Mouse (Mus musculus) forebrain, embryonic 13.5 days (tissue): ENCODE measurements at regions not wholly inside any gene's neighbourhood (a gene's known extent, or its start where the extent isn't known, plus 50 kb on each side); places are given as distances from the start of the nearest gene placed in this dataset.
A peak's percentile ranks its signal among the peaks of the same experiment; 100 is the strongest.

Experiments
- ATAC-seq: fragments of 200-750 bp; cut with Nextera tagmentation; 2 replicates; pipeline ENCODE4 v1.8.0; 2017
- H3K27ac ChIP-seq: fragments of 300-500 bp; sonication (generic); 2 replicates; pipeline ENCODE4 v1.5.1; 2015; ENCODE audit warnings: inconsistent platforms, mild to moderate bottlenecking, moderate library complexity
- H3K27me3 ChIP-seq: fragments of 300-500 bp; sonication (generic); 2 replicates; pipeline ENCODE4 v1.6.1; 2015; ENCODE audit warnings: mild to moderate bottlenecking, inconsistent platforms
- H3K36me3 ChIP-seq: fragments of 300-500 bp; sonication (generic); 2 replicates; pipeline ENCODE4 v1.6.1; 2015; ENCODE audit warnings: mild to moderate bottlenecking, inconsistent platforms; ENCODE audit not compliant: poor library complexity, severe bottlenecking
- H3K4me1 ChIP-seq: fragments of 300-500 bp; sonication (generic); 2 replicates; pipeline ENCODE4 v1.6.1; 2015; ENCODE audit warnings: inconsistent platforms
- H3K4me2 ChIP-seq: fragments of 300-500 bp; sonication (generic); 2 replicates; pipeline ENCODE4 v1.6.1; 2015; ENCODE audit warnings: inconsistent platforms, mild to moderate bottlenecking, moderate library complexity
- H3K4me3 ChIP-seq: fragments of 300-500 bp; sonication (generic); 2 replicates; pipeline ENCODE4 v1.5.1; 2015; ENCODE audit warnings: mild to moderate bottlenecking, inconsistent platforms
- H3K9ac ChIP-seq: fragments of 300-500 bp; sonication (generic); 2 replicates; pipeline ENCODE4 v1.6.1; 2015; ENCODE audit warnings: mild to moderate bottlenecking, inconsistent platforms
- H3K9me3 ChIP-seq: fragments of 300-500 bp; sonication (generic); replicated peaks from 2 replicates; pipeline ENCODE4 v1.6.1; 2016; ENCODE audit warnings: inconsistent platforms
- WGBS: fragments of 180-500 bp; shearing (Covaris S2); methylation state at CpG from one replicate; pipeline ENCODE4 v1.1.7; 2015; 5-methylcytosine and 5-hydroxymethylcytosine counted together

GRCm38 (mm10) chr3:137529592-137529960 is 91.8 kb upstream of the Ddit4l start:
- Histone ChIP-seq H3K4me1 (peaks cover 13% of the 10 kb centered on the region), H3K9ac (no peak overlapping the region), H3K4me2 (no peak overlapping the region; the same call in 1 of the 2 replicates), H3K27ac (peak overlapping the region; percentile 57; the same call in 1 of the 2 replicates), H3K4me3 (no peak overlapping the region), H3K9me3 (no peaks in the 10 kb centered on the region), H3K27me3 (no peaks in the 10 kb centered on the region), H3K36me3 (no peaks in the 10 kb centered on the region)
- WGBS = 61% methylated on average over 2 of the region's 2 CpGs
- peak; percentile 62 for ATAC-seq

- H3K27ac ChIP-seq = peak overlapping the region; percentile 57
- H3K4me2 ChIP-seq = peak overlapping the region; percentile 28; the same call in 1 of the 2 replicates
- H3K4me1 ChIP-seq = peaks cover 13% of the 10 kb centered on the region
- no peaks in the 10 kb centered on the region for H3K36me3 ChIP-seq
- 24% methylated on average over 7 of the region's 7 CpGs for WGBS
- H3K9me3 ChIP-seq = no peaks in the 10 kb centered on the region
- ATAC-seq = peak; percentile 87
- no peak overlapping the region for H3K4me3 ChIP-seq
- H3K27me3 ChIP-seq = no peaks in the 10 kb centered on the region
- no peak overlapping the region for H3K9ac ChIP-seq
Measured at GRCm38 (mm10) chr3:137529961-137530609, 91.3 kb upstream of the Ddit4l start.

GRCm38 (mm10) chr3:137541666-137542065 is 79.7 kb upstream of the Ddit4l start:
- WGBS = 85% methylated on average over 3 of the region's 3 CpGs
- H3K9ac ChIP-seq = no peak overlapping the region

GRCm38 (mm10) chr3:137542343-137542742 is 79.1 kb upstream of the Ddit4l start:
- H3K27me3 ChIP-seq = peaks cover 5% of the 10 kb centered on the region; the same call in 1 of the 2 replicates
- no peak overlapping the region for H3K4me3 ChIP-seq
- no peak overlapping the region for H3K27ac ChIP-seq
- no peak for ATAC-seq
- 57% methylated on average over 1 of the region's 1 CpGs for WGBS
- H3K9me3 ChIP-seq = no peaks in the 10 kb centered on the region
- H3K4me1 ChIP-seq = peaks cover 1% of the 10 kb centered on the region
- H3K4me2 ChIP-seq = no peak overlapping the region
- no peaks in the 10 kb centered on the region for H3K36me3 ChIP-seq
- H3K9ac ChIP-seq = no peak overlapping the region

More at GRCm38 (mm10) chr3:137541666-137542065, 79.7 kb upstream of the Ddit4l start:
- Histone ChIP-seq H3K9me3 (no peaks in the 10 kb centered on the region), H3K36me3 (no peaks in the 10 kb centered on the region), H3K4me3 (no peak overlapping the region), H3K4me1 (no peaks in the 10 kb centered on the region), H3K4me2 (no peak overlapping the region), H3K27ac (no peak overlapping the region), H3K27me3 (peaks cover under 1% of the 10 kb centered on the region; the same call in 1 of the 2 replicates)
- no peak for ATAC-seq

GRCm38 (mm10) chr3:137547414-137547877 is 74.0 kb upstream of the Ddit4l start:
- Histone ChIP-seq H3K4me1 (peaks cover 10% of the 10 kb centered on the region), H3K9ac (no peak overlapping the region), H3K4me2 (peak overlapping the region; percentile 48), H3K27ac (no peak overlapping the region), H3K27me3 (peaks cover 5% of the 10 kb centered on the region; the same call in 1 of the 2 replicates), H3K9me3 (no peaks in the 10 kb centered on the region), H3K36me3 (no peaks in the 10 kb centered on the region), H3K4me3 (peak overlapping the region; percentile 15; the same call in 1 of the 2 replicates)
- WGBS = 1% methylated on average over 12 of the region's 12 CpGs
- ATAC-seq = peak; percentile 88

GRCm38 (mm10) chr3:137547938-137548337 is 73.5 kb upstream of the Ddit4l start:
- 3% methylated on average over 6 of the region's 6 CpGs for WGBS
- Histone ChIP-seq H3K9me3 (no peaks in the 10 kb centered on the region), H3K4me2 (peak overlapping the region; percentile 48), H3K4me1 (peaks cover 10% of the 10 kb centered on the region), H3K4me3 (peak overlapping the region; percentile 15; the same call in 1 of the 2 replicates), H3K9ac (no peak overlapping the region), H3K27me3 (peaks cover 5% of the 10 kb centered on the region; the same call in 1 of the 2 replicates), H3K36me3 (no peaks in the 10 kb centered on the region), H3K27ac (no peak overlapping the region)
- peak; percentile 40 for ATAC-seq

- no peak for ATAC-seq
- H3K9me3 ChIP-seq = no peaks in the 10 kb centered on the region
- H3K4me3 ChIP-seq = no peak overlapping the region
- H3K27ac ChIP-seq = no peak overlapping the region
- peaks cover 5% of the 10 kb centered on the region; the same call in 1 of the 2 replicates for H3K27me3 ChIP-seq
- no peaks in the 10 kb centered on the region for H3K36me3 ChIP-seq
- H3K9ac ChIP-seq = no peak overlapping the region
- no peak overlapping the region for H3K4me2 ChIP-seq
- WGBS = 89% methylated on average over 4 of the region's 4 CpGs
- H3K4me1 ChIP-seq = peaks cover 10% of the 10 kb centered on the region
Measured at GRCm38 (mm10) chr3:137550708-137551107, 70.7 kb upstream of the Ddit4l start.

- no peak overlapping the region for H3K4me2 ChIP-seq
- 87% methylated on average over 12 of the region's 12 CpGs for WGBS
- ATAC-seq = no peak
- H3K4me3 ChIP-seq = no peak overlapping the region
- H3K4me1 ChIP-seq = peaks cover 5% of the 10 kb centered on the region
- H3K9ac ChIP-seq = no peak overlapping the region
- H3K27me3 ChIP-seq = no peaks in the 10 kb centered on the region; the same call in 1 of the 2 replicates
- no peaks in the 10 kb centered on the region for H3K9me3 ChIP-seq
- H3K27ac ChIP-seq = no peak overlapping the region
- H3K36me3 ChIP-seq = no peaks in the 10 kb centered on the region
Measured at GRCm38 (mm10) chr3:137552472-137553336, 68.7 kb upstream of the Ddit4l start.

GRCm38 (mm10) chr3:137560851-137561449 is 60.5 kb upstream of the Ddit4l start:
- 58% methylated on average over 6 of the region's 6 CpGs for WGBS
- Histone ChIP-seq H3K4me3 (no peak overlapping the region), H3K4me2 (no peak overlapping the region), H3K9me3 (no peaks in the 10 kb centered on the region), H3K36me3 (no peaks in the 10 kb centered on the region), H3K9ac (no peak overlapping the region), H3K27me3 (no peaks in the 10 kb centered on the region), H3K4me1 (peaks cover 3% of the 10 kb centered on the region; the same call in 1 of the 2 replicates), H3K27ac (no peak overlapping the region)
- peak; percentile 78; the same call in 1 of the 2 replicates for ATAC-seq

GRCm38 (mm10) chr3:137561986-137562385 is 59.4 kb upstream of the Ddit4l start:
- Histone ChIP-seq H3K4me3 (no peak overlapping the region), H3K36me3 (no peaks in the 10 kb centered on the region), H3K27me3 (no peaks in the 10 kb centered on the region), H3K4me2 (no peak overlapping the region), H3K27ac (no peak overlapping the region), H3K9me3 (no peaks in the 10 kb centered on the region), H3K4me1 (peaks cover 3% of the 10 kb centered on the region; the same call in 1 of the 2 replicates), H3K9ac (no peak overlapping the region)
- no peak for ATAC-seq
- 58% methylated on average over 2 of the region's 2 CpGs for WGBS

GRCm38 (mm10) chr3:137563541-137564080 is 57.8 kb upstream of the Ddit4l start:
- no peak overlapping the region for H3K27ac ChIP-seq
- H3K9me3 ChIP-seq = no peaks in the 10 kb centered on the region
- 89% methylated on average over 6 of the region's 6 CpGs for WGBS
- H3K4me3 ChIP-seq = no peak overlapping the region
- H3K4me1 ChIP-seq = peaks cover 3% of the 10 kb centered on the region; the same call in 1 of the 2 replicates
- H3K4me2 ChIP-seq = no peak overlapping the region
- H3K27me3 ChIP-seq = no peaks in the 10 kb centered on the region
- no peaks in the 10 kb centered on the region for H3K36me3 ChIP-seq
- H3K9ac ChIP-seq = no peak overlapping the region
- ATAC-seq = no peak
